Mouse (Mus musculus) embryonic facial prominence, embryonic 12.5 days (tissue): ENCODE measurements at regions not wholly inside any gene's neighbourhood (a gene's known extent, or its start where the extent isn't known, plus 50 kb on each side); places are given as distances from the start of the nearest gene placed in this dataset.

ENCODE experiments used
- ATAC-seq: fragments of 200-750 bp; cut with Nextera tagmentation; 2 replicates; pipeline ENCODE4 v1.8.0; 2017; ENCODE audit not compliant: insufficient number of reproducible peaks, insufficient read depth, low FRiP score, low TSS enrichment
- H3K27ac ChIP-seq: fragments of 300-500 bp; sonication (generic); 2 replicates; pipeline ENCODE4 v1.5.1; 2016; ENCODE audit warnings: mild to moderate bottlenecking
- H3K27me3 ChIP-seq: fragments of 300-500 bp; sonication (generic); 2 replicates; pipeline ENCODE4 v1.6.1; 2016; ENCODE audit warnings: mild to moderate bottlenecking, moderate library complexity
- H3K36me3 ChIP-seq: fragments of 300-500 bp; sonication (generic); 2 replicates; pipeline ENCODE4 v1.6.1; 2016; ENCODE audit warnings: mild to moderate bottlenecking
- H3K4me1 ChIP-seq: fragments of 300-500 bp; sonication (generic); 2 replicates; pipeline ENCODE4 v1.6.1; 2016
- H3K4me2 ChIP-seq: fragments of 300-500 bp; sonication (generic); replicated peaks from 2 replicates; pipeline ENCODE4 v1.6.1; 2016; ENCODE audit warnings: mild to moderate bottlenecking, moderate library complexity
- H3K4me3 ChIP-seq: fragments of 300-500 bp; sonication (generic); 2 replicates; pipeline ENCODE4 v1.5.1; 2016; ENCODE audit warnings: mild to moderate bottlenecking
- H3K9ac ChIP-seq: fragments of 300-500 bp; sonication (generic); 2 replicates; pipeline ENCODE4 v1.6.1; 2016; ENCODE audit warnings: mild to moderate bottlenecking, moderate library complexity
- H3K9me3 ChIP-seq: fragments of 300-500 bp; sonication (generic); 2 replicates; pipeline ENCODE4 v1.6.1; 2016; ENCODE audit warnings: mild to moderate bottlenecking, moderate library complexity
- WGBS: fragments of 180-500 bp; shearing (Covaris S2); methylation state at CpG from one replicate; pipeline ENCODE4 v1.1.7; 2016; 5-methylcytosine and 5-hydroxymethylcytosine counted together

GRCm38 (mm10) chrX:77307374-77307773 lies 203.4 kb upstream of the Tbl1x start:
- H3K4me1 ChIP-seq = no peaks in the 10 kb centered on the region
- ATAC-seq = no peak
- no peak overlapping the region for H3K27ac ChIP-seq
- 70% methylated on average over 1 of the region's 1 CpGs for WGBS
- no peak overlapping the region for H3K4me3 ChIP-seq
- no peaks in the 10 kb centered on the region for H3K9me3 ChIP-seq
- no peak overlapping the region for H3K9ac ChIP-seq
- no peak overlapping the region for H3K4me2 ChIP-seq
- no peaks in the 10 kb centered on the region for H3K36me3 ChIP-seq
- H3K27me3 ChIP-seq = no peaks in the 10 kb centered on the region

DNA sequence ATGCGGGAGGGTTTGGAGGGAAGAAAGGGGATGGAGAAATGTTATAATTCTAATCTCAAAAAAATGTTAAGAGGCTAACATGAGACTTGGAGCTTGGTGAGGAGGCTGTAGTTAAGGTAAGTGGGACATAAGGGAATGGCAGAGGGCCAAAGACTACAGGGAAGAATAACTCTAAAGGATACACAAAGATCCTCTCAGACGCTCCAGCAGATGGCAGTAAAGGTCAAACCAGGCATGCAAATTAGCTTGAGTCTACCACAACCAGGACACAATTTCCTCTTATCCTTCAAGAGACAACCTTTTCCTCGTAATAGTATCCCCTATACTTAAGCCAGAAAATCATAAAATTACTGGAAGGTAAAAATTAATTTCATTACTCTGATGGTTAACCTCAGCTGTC lies 196.4 kb upstream of the Tbl1x start:
- 71% methylated on average over 3 of the region's 3 CpGs for WGBS
- H3K4me1 ChIP-seq = no peaks in the 10 kb centered on the region
- no peak overlapping the region for H3K27ac ChIP-seq
- no peak for ATAC-seq
- H3K9ac ChIP-seq = no peak overlapping the region
- no peaks in the 10 kb centered on the region for H3K36me3 ChIP-seq
- H3K4me3 ChIP-seq = no peak overlapping the region
- H3K27me3 ChIP-seq = no peaks in the 10 kb centered on the region
- H3K9me3 ChIP-seq = no peaks in the 10 kb centered on the region
- no peak overlapping the region for H3K4me2 ChIP-seq

DNA sequence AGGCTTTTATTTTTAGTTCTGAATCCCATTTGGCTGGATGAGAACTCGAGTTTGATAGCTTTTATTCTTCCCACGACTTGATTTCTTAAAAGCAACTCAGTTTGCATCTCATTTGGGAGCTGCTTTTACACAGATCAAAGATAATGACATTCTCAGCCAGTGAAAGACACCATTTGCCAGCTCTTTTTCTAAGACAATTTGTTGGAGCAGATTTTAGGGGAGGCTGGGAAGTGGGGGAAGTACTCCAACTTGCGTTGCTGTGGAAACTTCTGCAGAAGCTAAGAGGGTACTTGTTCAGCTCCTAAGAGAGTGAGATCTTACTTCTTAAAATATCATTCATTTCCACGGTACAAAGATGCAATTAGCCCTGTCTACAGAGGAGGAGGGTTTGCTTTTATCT lies 187.2 kb upstream of the Tbl1x start:
- Histone ChIP-seq H3K9ac (no peak overlapping the region), H3K4me3 (no peak overlapping the region), H3K4me1 (no peaks in the 10 kb centered on the region), H3K9me3 (no peaks in the 10 kb centered on the region), H3K27me3 (no peaks in the 10 kb centered on the region), H3K36me3 (no peaks in the 10 kb centered on the region), H3K4me2 (no peak overlapping the region), H3K27ac (no peak overlapping the region)
- WGBS = 37% methylated on average over 4 of the region's 4 CpGs
- no peak for ATAC-seq

DNA sequence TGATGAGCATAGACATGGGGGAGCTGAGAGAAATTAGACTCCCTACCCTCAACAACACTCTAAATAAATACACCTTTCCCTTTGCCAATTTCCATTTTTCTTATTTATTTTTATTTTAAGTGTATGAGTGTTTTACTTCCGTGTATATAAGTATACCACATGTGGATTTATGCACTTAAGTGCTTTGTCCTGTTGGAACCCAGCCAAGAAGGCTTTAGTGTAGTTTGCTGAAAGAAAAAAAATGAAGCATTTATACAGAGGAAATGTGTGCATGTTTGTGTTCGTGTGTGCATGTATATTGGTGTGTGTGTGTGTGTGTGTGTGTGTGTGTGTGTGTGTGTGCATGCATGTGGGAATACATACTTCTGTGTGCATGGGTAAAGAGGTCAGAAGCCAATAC lies 157.6 kb upstream of the Tbl1x start:
- H3K4me2 ChIP-seq = no peak overlapping the region
- no peaks in the 10 kb centered on the region for H3K9me3 ChIP-seq
- no peak overlapping the region for H3K27ac ChIP-seq
- ATAC-seq = no peak
- 43% methylated on average over 2 of the region's 2 CpGs for WGBS
- H3K4me1 ChIP-seq = no peaks in the 10 kb centered on the region
- no peaks in the 10 kb centered on the region for H3K36me3 ChIP-seq
- H3K27me3 ChIP-seq = no peaks in the 10 kb centered on the region
- no peak overlapping the region for H3K9ac ChIP-seq
- no peak overlapping the region for H3K4me3 ChIP-seq

DNA sequence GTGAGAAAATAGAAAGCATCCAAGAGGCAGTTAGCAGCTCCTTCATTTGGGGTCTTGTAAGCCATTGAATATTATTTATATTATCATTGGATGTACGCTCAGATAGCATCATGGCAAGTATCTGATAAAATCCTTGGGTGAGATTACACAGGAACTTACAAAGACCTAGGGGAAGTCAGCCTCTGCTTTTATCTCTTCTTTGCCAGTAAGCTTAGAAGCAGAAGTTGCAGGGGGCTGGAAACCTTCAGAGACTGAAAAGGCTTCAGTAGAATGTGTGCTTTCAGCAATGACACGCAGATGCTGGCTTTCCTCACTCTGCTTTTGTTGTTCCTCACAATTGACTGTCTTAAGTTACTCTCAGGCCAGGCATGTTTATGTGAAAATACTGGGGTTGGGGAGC lies 150.3 kb upstream of the Tbl1x start:
- Histone ChIP-seq H3K27ac (no peak overlapping the region), H3K9me3 (no peaks in the 10 kb centered on the region), H3K27me3 (no peaks in the 10 kb centered on the region), H3K4me1 (no peaks in the 10 kb centered on the region), H3K36me3 (no peaks in the 10 kb centered on the region), H3K4me3 (no peak overlapping the region), H3K9ac (no peak overlapping the region), H3K4me2 (no peak overlapping the region)
- no peak for ATAC-seq
- 68% methylated on average over 2 of the region's 2 CpGs for WGBS

- H3K27me3 ChIP-seq = no peaks in the 10 kb centered on the region
- no peaks in the 10 kb centered on the region for H3K36me3 ChIP-seq
- H3K4me1 ChIP-seq = no peaks in the 10 kb centered on the region
- no peaks in the 10 kb centered on the region for H3K9me3 ChIP-seq
- H3K4me2 ChIP-seq = no peak overlapping the region
- no peak overlapping the region for H3K9ac ChIP-seq
- H3K4me3 ChIP-seq = no peak overlapping the region
- WGBS = 68% methylated on average over 2 of the region's 2 CpGs
- H3K27ac ChIP-seq = no peak overlapping the region
- ATAC-seq = no peak
Observed at GRCm38 (mm10) chrX:77361106-77361505, 149.7 kb upstream of the Tbl1x start.

DNA sequence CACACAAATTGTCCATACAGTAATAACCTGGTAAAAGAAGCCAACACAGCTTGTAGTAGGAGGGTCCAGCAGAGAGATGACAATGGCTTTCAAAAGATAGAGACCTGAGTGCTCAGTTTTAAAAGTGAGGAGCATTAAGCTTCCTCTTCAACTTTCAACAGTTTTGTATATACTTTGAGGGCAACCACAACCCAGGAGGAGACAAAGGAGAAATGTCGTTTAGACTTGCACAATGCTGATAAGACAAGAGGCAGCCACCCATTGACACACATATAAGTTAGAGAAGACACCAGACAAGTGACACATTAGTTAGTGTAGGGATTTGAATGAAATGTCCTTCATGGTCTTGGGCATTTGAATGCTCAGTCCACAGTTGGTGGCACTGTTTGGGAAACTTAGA lies 147.2 kb upstream of the Tbl1x start:
- Histone ChIP-seq H3K27me3 (no peaks in the 10 kb centered on the region), H3K9ac (no peak overlapping the region), H3K4me3 (no peak overlapping the region), H3K4me1 (no peaks in the 10 kb centered on the region), H3K4me2 (no peak overlapping the region), H3K27ac (no peak overlapping the region), H3K36me3 (no peaks in the 10 kb centered on the region), H3K9me3 (no peaks in the 10 kb centered on the region)
- WGBS = 64% methylated on average over 1 of the region's 1 CpGs
- no peak for ATAC-seq

DNA sequence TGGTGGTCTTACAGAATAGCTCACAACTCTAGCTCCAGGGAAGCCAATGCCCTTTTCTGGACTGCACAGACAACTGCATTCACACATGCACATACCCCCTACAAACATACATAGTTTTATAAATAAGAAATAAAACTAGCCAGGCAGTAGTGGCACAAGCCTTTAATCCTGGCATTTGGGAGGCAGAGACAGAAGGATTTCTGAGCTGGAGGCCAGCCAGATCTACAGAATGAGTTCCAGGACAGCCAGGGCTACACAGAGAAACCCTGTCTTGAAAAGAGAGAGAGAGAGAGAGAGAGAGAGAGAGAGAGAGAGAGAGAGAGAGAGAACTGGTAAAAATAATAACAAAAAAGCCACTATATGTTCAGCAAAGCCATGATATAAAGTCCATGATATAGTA lies 143.5 kb upstream of the Tbl1x start:
- Histone ChIP-seq H3K4me2 (no peak overlapping the region), H3K9ac (no peak overlapping the region)
- no peak for ATAC-seq

GRCm38 (mm10) chrX:77387271-77387670 lies 123.5 kb upstream of the Tbl1x start:
- 75% methylated on average over 1 of the region's 1 CpGs for WGBS
- H3K27ac ChIP-seq = no peak overlapping the region

More for the DNA sequence above, 143.5 kb upstream of the Tbl1x start:
- no peaks in the 10 kb centered on the region for H3K9me3 ChIP-seq
- H3K4me1 ChIP-seq = no peaks in the 10 kb centered on the region
- no peaks in the 10 kb centered on the region for H3K36me3 ChIP-seq
- H3K4me3 ChIP-seq = no peak overlapping the region
- no peaks in the 10 kb centered on the region for H3K27me3 ChIP-seq
- H3K27ac ChIP-seq = no peak overlapping the region

GRCm38 (mm10) chrX:77391760-77392446 lies 118.9 kb upstream of the Tbl1x start:
- ATAC-seq = no peak

More at GRCm38 (mm10) chrX:77387271-77387670, 123.5 kb upstream of the Tbl1x start:
- no peaks in the 10 kb centered on the region for H3K27me3 ChIP-seq
- H3K4me3 ChIP-seq = no peak overlapping the region
- no peaks in the 10 kb centered on the region for H3K4me1 ChIP-seq
- no peak overlapping the region for H3K9ac ChIP-seq
- no peak overlapping the region for H3K4me2 ChIP-seq
- H3K36me3 ChIP-seq = no peaks in the 10 kb centered on the region
- ATAC-seq = no peak
- H3K9me3 ChIP-seq = no peaks in the 10 kb centered on the region

DNA sequence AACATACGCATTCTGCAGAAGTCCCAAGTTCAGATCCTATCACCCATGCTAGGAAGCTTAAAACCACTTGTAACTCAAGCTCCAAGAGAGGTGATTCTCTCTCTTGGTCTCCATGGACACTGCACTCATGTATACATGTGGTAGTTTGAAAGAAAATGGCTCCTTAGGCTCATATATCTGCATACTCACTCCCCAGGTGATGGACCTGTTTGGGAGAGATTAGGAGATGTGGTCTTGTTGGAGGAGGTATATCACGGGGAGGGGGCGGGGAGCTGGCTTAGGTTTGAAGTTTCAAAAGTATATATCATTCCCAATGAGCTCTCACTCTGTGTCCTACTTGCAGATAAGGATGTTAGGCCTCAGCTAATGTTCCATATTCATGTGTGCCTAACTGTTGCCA lies 103.9 kb upstream of the Tbl1x start:
- Histone ChIP-seq H3K36me3 (no peaks in the 10 kb centered on the region), H3K27ac (no peak overlapping the region), H3K4me2 (no peak overlapping the region), H3K27me3 (no peaks in the 10 kb centered on the region), H3K4me1 (no peaks in the 10 kb centered on the region), H3K9me3 (no peaks in the 10 kb centered on the region), H3K9ac (no peak overlapping the region), H3K4me3 (no peak overlapping the region)
- ATAC-seq = no peak
- WGBS = 93% methylated on average over 3 of the region's 3 CpGs

More at GRCm38 (mm10) chrX:77391760-77392446, 118.9 kb upstream of the Tbl1x start:
- Histone ChIP-seq H3K9ac (no peak overlapping the region), H3K9me3 (no peaks in the 10 kb centered on the region), H3K27ac (no peak overlapping the region), H3K4me2 (no peak overlapping the region), H3K4me1 (no peaks in the 10 kb centered on the region), H3K27me3 (no peaks in the 10 kb centered on the region), H3K4me3 (no peak overlapping the region), H3K36me3 (no peaks in the 10 kb centered on the region)
- 52% methylated on average over 4 of the region's 4 CpGs for WGBS

GRCm38 (mm10) chrX:77407925-77408324 lies 102.9 kb upstream of the Tbl1x start:
- Histone ChIP-seq H3K9me3 (no peaks in the 10 kb centered on the region), H3K4me1 (no peaks in the 10 kb centered on the region), H3K36me3 (no peaks in the 10 kb centered on the region), H3K27me3 (no peaks in the 10 kb centered on the region), H3K4me2 (no peak overlapping the region), H3K4me3 (no peak overlapping the region), H3K27ac (no peak overlapping the region), H3K9ac (no peak overlapping the region)
- ATAC-seq = no peak
- 60% methylated on average over 3 of the region's 3 CpGs for WGBS

DNA sequence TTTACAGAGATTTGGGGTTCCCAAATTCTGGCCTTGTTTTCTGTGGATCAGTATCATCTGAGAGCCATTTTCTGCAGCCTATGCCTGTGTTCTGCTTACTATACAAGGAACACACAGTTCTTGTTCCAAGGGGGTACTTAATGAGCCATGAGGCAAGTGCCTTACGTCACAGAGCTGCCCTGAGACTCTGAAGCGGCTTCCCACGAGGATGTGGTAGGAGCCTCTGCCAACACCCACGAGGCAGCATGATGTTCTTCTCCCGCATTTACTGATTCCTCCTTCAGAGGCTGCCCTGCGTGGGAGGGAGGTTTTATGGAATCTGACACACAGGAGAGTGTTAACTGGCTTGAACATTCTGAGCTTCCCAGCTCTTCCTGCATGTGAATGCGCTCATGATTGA lies 101.4 kb upstream of the Tbl1x start:
- Histone ChIP-seq H3K4me3 (no peak overlapping the region), H3K4me1 (no peaks in the 10 kb centered on the region), H3K36me3 (no peaks in the 10 kb centered on the region), H3K9me3 (no peaks in the 10 kb centered on the region), H3K27me3 (no peaks in the 10 kb centered on the region), H3K9ac (no peak overlapping the region), H3K27ac (no peak overlapping the region), H3K4me2 (no peak overlapping the region)
- no peak for ATAC-seq
- 67% methylated on average over 7 of the region's 7 CpGs for WGBS
